Mouse (Mus musculus) liver, embryonic 12.5 days (tissue): ENCODE results near the gene Gpatch3. TPM values are rescaled to one million over a fixed set of nuclear protein-coding genes. Genes with fewer than 3 reads are reported as not detected.

Source experiments
- ATAC-seq: fragments of 200-750 bp; cut with Nextera tagmentation; 2 replicates; pipeline ENCODE4 v1.8.0; 2017; ENCODE audit warnings: moderate number of reproducible peaks, mild to moderate bottlenecking, moderate library complexity
- H3K27ac ChIP-seq: fragments of 300-500 bp; sonication (generic); 2 replicates; pipeline ENCODE4 v1.5.1; 2016; ENCODE audit warnings: mild to moderate bottlenecking
- H3K27me3 ChIP-seq: fragments of 300-500 bp; sonication (generic); replicated peaks from 2 replicates; pipeline ENCODE4 v1.6.1; 2016; ENCODE audit warnings: mild to moderate bottlenecking, moderate library complexity
- H3K36me3 ChIP-seq: fragments of 300-500 bp; sonication (generic); 2 replicates; pipeline ENCODE4 v1.6.1; 2016; ENCODE audit warnings: mild to moderate bottlenecking, moderate library complexity
- H3K4me1 ChIP-seq: fragments of 300-500 bp; sonication (generic); 2 replicates; pipeline ENCODE4 v1.6.1; 2016
- H3K4me2 ChIP-seq: fragments of 300-500 bp; sonication (generic); 2 replicates; pipeline ENCODE4 v1.6.1; 2016; ENCODE audit warnings: mild to moderate bottlenecking, moderate library complexity
- H3K4me3 ChIP-seq: fragments of 300-500 bp; sonication (generic); 2 replicates; pipeline ENCODE4 v1.5.1; 2016; ENCODE audit warnings: mild to moderate bottlenecking, moderate library complexity
- H3K9ac ChIP-seq: fragments of 300-500 bp; sonication (generic); 2 replicates; pipeline ENCODE4 v1.6.1; 2016; ENCODE audit warnings: mild to moderate bottlenecking, moderate library complexity
- H3K9me3 ChIP-seq: fragments of 300-500 bp; sonication (generic); replicated peaks from 2 replicates; pipeline ENCODE4 v1.6.1; 2016; ENCODE audit warnings: mild to moderate bottlenecking, moderate library complexity
- WGBS: fragments of 180-500 bp; shearing (Covaris S2); methylation state at CpG from one replicate; pipeline ENCODE4 v1.1.7; 2016; ENCODE audit not compliant: insufficient replicate concordance; 5-methylcytosine and 5-hydroxymethylcytosine counted together
- polyA plus RNA-seq: library from polyadenylated mRNA; unstranded; fragments of >200 nt; fragmentation: Nextera tagmentation; extraction: Ambion mirVana; gene quantifications from 2 replicates; pipeline ENCODE4 v1.2.1, GENCODE M21; 2016

Gpatch3 gene
- polyA plus RNA-seq: 7.8 and 8.9 TPM in 2 replicates

DNA sequence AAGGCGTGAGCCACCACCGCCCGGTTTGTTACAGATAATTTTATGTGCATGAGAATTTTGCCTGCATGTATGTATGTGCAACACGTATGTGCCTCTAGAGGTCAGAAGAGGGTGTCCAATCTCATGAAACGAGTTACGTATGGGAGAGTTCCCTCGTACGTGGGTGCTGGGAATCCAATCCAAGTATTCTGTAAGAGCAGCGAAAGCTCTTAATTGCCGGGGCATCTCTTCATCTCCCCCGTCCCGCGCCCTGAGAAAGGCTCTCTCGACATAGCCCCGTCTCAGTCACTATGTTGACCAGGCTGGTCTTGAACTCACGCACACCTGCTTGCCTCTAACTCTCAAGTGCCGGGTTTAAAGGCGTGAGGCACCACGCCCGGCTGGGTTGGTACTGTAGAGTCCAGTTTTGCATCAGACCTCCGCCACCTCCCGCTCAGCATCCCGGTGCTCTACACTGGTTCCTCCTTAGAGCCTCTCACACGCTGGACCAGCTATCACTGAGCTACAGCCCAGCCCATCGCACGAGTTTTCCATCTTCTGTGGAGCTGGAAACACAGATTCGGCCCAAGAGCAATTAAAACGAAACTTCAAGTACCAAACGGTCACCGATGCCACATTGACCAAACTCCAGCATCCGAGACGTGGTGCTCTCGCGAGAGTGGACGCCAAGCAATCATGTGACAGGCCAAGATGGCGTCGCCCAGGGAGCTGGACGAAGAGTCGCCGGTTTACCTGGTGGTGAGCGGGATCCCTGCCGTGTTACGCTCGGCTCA, at the start of gene Gpatch3:
Gpatch3 (plus strand) TSS at position 676 of the 773 bp plus-strand sequence.
- peak within 1 kb of the TSS; percentile 96 for H3K4me3 ChIP-seq
- H3K36me3 ChIP-seq: peaks cover 16% of the 10 kb centered on the region
- ATAC-seq: peak; percentile 85
- H3K9ac ChIP-seq: peak within 1 kb of the TSS; percentile 89
- no peaks in the 10 kb centered on the region for H3K27me3 ChIP-seq
- H3K4me2 ChIP-seq: peak within 1 kb of the TSS; percentile 94
- no peaks in the 10 kb centered on the region for H3K9me3 ChIP-seq
- peak within 1 kb of the TSS; percentile 92 for H3K27ac ChIP-seq
- peaks cover 25% of the 10 kb centered on the region for H3K4me1 ChIP-seq
- WGBS: 5% methylated on average over 44 of the region's 44 CpGs

- H3K27me3 ChIP-seq: peaks cover 3% of the 10 kb centered on the region; the same call in 1 of the 2 replicates
- 66% methylated on average over 16 of the region's 16 CpGs for WGBS
- peaks cover 5% of the 10 kb centered on the region; the same call in 1 of the 2 replicates for H3K4me1 ChIP-seq
- H3K36me3 ChIP-seq: peaks cover 47% of the 10 kb centered on the region
- no peak for ATAC-seq
- H3K4me3 ChIP-seq: no peak overlapping the region
- no peak overlapping the region for H3K27ac ChIP-seq
- H3K9me3 ChIP-seq: no peaks in the 10 kb centered on the region
- no peak overlapping the region for H3K4me2 ChIP-seq
- no peak overlapping the region for H3K9ac ChIP-seq
These were observed 46.8 kb upstream of the Gpatch3 start for GRCm38 (mm10) chr4:133527788-133528187.

DNA sequence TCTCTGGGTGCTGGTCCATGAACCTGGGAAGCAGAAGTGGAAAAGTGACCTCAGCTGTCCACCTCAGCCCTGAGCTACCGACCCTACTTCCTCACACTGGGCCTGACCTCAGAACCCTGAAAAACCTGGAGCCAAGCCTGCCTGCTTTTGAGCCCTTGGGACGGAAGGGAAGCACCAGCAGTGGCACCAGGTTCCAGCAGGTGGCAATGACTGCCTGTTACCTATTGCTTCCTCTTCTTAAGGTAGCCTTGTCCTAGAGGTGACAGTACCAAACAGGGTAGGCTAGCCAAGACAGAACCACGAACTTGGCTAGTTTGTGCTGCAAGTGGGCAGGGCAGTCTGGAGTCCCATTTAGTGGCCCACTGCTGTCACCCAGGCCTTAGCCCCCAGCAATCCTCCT, 41.8 kb upstream of the Gpatch3 start:
- no peak overlapping the region for H3K4me2 ChIP-seq
- H3K4me1 ChIP-seq: peaks cover 7% of the 10 kb centered on the region; the same call in 1 of the 2 replicates
- peaks cover 96% of the 10 kb centered on the region for H3K36me3 ChIP-seq
- H3K9me3 ChIP-seq: no peaks in the 10 kb centered on the region
- no peak for ATAC-seq
- 74% methylated on average over 3 of the region's 3 CpGs for WGBS
- H3K4me3 ChIP-seq: no peak overlapping the region
- H3K27me3 ChIP-seq: no peaks in the 10 kb centered on the region
- H3K9ac ChIP-seq: no peak overlapping the region
- no peak overlapping the region for H3K27ac ChIP-seq

GRCm38 (mm10) chr4:133536081-133536480, 38.5 kb upstream of the Gpatch3 start:
- peaks cover 99% of the 10 kb centered on the region for H3K36me3 ChIP-seq
- ATAC-seq: no peak
- WGBS: 66% methylated on average over 3 of the region's 3 CpGs
- no peak overlapping the region for H3K4me2 ChIP-seq
- H3K9ac ChIP-seq: no peak overlapping the region
- no peaks in the 10 kb centered on the region for H3K9me3 ChIP-seq
- no peak overlapping the region for H3K27ac ChIP-seq
- no peaks in the 10 kb centered on the region for H3K27me3 ChIP-seq
- H3K4me1 ChIP-seq: peaks cover 3% of the 10 kb centered on the region; the same call in 1 of the 2 replicates
- no peak overlapping the region for H3K4me3 ChIP-seq

DNA sequence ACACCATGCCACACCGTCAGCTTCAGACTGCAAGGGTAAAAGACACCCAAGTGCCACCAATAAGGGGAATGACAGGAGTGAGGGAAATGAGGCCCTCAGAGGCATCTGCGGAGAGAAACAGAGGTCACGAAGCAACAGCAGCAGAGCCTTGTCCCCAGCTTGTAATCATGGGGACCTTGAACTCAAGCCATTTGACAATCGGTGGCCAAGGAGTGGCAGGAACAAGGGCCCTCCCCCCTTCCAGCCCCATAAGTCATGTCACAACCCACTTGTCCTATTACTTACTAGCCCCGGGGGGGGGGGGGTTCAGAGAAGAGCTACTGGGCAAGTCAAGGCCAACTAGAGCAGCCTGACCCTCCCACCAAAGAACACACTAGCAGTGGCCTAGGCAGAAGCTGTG, 37.9 kb upstream of the Gpatch3 start:
- Histone ChIP-seq H3K9me3 (no peaks in the 10 kb centered on the region), H3K4me2 (no peak overlapping the region), H3K4me3 (no peak overlapping the region), H3K4me1 (peaks cover 3% of the 10 kb centered on the region; the same call in 1 of the 2 replicates), H3K9ac (no peak overlapping the region), H3K36me3 (peaks cover 99% of the 10 kb centered on the region), H3K27me3 (no peaks in the 10 kb centered on the region), H3K27ac (no peak overlapping the region)
- WGBS: 81% methylated on average over 5 of the region's 5 CpGs
- no peak for ATAC-seq

GRCm38 (mm10) chr4:133545272-133546231, 29.0 kb upstream of the Gpatch3 start, which contains the start of gene Nudc:
Gene Nudc (minus strand): TSS chr4:133545996.
- WGBS: 1% methylated on average over 63 of the region's 77 CpGs
- peak within 1 kb of the TSS; percentile 92 for H3K9ac ChIP-seq
- H3K27me3 ChIP-seq: no peaks in the 10 kb centered on the region
- H3K9me3 ChIP-seq: no peaks in the 10 kb centered on the region
- peaks cover 24% of the 10 kb centered on the region for H3K4me1 ChIP-seq
- H3K4me2 ChIP-seq: peak within 1 kb of the TSS; percentile 75
- peak within 1 kb of the TSS; percentile 83 for H3K27ac ChIP-seq
- H3K36me3 ChIP-seq: peaks cover 37% of the 10 kb centered on the region
- ATAC-seq: peak; percentile 98
- peak within 1 kb of the TSS; percentile 83 for H3K4me3 ChIP-seq

DNA sequence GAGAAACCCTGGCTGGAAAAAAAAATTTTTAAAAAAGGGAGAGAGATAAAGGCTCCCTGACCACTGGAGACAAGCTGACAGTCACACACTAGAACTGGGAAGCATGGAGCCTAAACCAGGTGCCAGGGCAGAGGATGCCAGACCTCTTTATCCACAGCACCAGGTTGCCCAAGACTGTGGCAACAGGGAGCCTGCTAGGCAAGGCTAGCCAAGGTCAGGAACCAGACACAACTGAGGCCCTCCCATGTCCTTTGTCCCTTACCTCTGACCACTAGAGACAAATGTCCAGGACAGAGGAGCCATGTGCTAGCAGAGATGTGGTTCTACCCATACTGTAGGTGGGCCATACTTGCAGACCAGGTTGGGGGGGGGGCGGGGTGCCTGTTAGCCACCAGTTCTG, 22.5 kb upstream of the Gpatch3 start:
- Histone ChIP-seq H3K4me1 (peaks cover 25% of the 10 kb centered on the region), H3K36me3 (no peaks in the 10 kb centered on the region), H3K27me3 (0 out of 2 replicates have a peak, but pooled peaks cover 13% of the 10 kb centered on the region), H3K9me3 (no peaks in the 10 kb centered on the region), H3K9ac (no peak overlapping the region), H3K27ac (no peak overlapping the region), H3K4me2 (no peak overlapping the region), H3K4me3 (no peak overlapping the region)
- 79% methylated on average over 1 of the region's 1 CpGs for WGBS
- ATAC-seq: no peak

DNA sequence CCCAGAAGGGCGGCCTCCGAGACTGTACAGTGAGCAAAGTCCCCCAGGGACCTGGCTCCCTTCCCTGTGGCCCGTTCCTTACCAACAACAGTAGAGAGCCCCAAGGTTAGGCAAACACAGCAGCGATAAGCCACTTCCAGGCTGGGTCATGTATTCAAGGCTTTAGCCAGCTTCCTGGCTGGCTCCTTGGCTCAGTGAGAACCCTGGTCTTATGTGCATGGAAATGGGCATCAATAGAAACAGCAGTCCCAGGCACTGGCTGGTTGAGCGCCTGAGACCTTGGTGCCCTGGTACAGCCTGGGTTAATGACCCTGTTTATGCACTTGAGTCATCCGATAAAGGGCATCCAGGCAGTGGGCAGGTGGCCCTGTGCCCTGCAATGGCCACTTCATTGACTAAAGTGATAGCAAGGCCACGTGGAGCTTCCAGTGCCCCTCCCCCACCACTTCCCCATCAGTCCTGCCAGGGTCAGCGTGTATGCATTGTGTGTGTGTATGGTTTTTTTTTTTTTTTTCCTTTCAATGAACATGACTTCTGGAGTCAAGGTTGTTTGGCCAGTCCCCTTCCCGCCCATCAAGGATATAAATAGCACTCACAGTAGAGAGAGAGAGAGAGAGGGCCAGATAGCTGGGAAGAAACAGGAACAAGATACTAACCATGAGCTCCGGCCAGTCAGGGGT, 21.6 kb upstream of the Gpatch3 start, which contains the start of gene Nr0b2:
Nr0b2 (plus strand) TSS at position 609 of the 680 bp plus-strand sequence.
- H3K9me3 ChIP-seq: no peaks in the 10 kb centered on the region
- no peak within 1 kb of the TSS for H3K27ac ChIP-seq
- H3K4me3 ChIP-seq: no peak within 1 kb of the TSS
- H3K9ac ChIP-seq: no peak within 1 kb of the TSS
- peaks cover 25% of the 10 kb centered on the region for H3K4me1 ChIP-seq
- peak within 1 kb of the TSS; percentile 11 for H3K4me2 ChIP-seq
- H3K27me3 ChIP-seq: 0 out of 2 replicates have a peak, but pooled peaks cover 13% of the 10 kb centered on the region
- H3K36me3 ChIP-seq: no peaks in the 10 kb centered on the region
- 40% methylated on average over 10 of the region's 10 CpGs for WGBS
- ATAC-seq: no peak

- H3K9ac ChIP-seq: no peak overlapping the region
- H3K36me3 ChIP-seq: no peaks in the 10 kb centered on the region
- H3K4me2 ChIP-seq: peak overlapping the region; percentile 11
- WGBS: 50% methylated on average over 19 of the region's 19 CpGs
- H3K9me3 ChIP-seq: no peaks in the 10 kb centered on the region
- peaks cover 25% of the 10 kb centered on the region for H3K4me1 ChIP-seq
- peaks cover 13% of the 10 kb centered on the region; the same call in 1 of the 2 replicates for H3K27me3 ChIP-seq
- no peak overlapping the region for H3K4me3 ChIP-seq
- ATAC-seq: no peak
- H3K27ac ChIP-seq: no peak overlapping the region
These were observed 20.9 kb upstream of the Gpatch3 start for GRCm38 (mm10) chr4:133553448-133554330.

- ATAC-seq: peak; percentile 79
- H3K4me3 ChIP-seq: no peak overlapping the region
- H3K27me3 ChIP-seq: peaks cover 9% of the 10 kb centered on the region; the same call in 1 of the 2 replicates
- H3K9me3 ChIP-seq: no peaks in the 10 kb centered on the region
- no peak overlapping the region for H3K4me2 ChIP-seq
- WGBS: 48% methylated on average over 10 of the region's 10 CpGs
- H3K27ac ChIP-seq: peak overlapping the region; percentile 53; the same call in 1 of the 2 replicates
- H3K36me3 ChIP-seq: no peaks in the 10 kb centered on the region
- no peak overlapping the region for H3K9ac ChIP-seq
- peaks cover 21% of the 10 kb centered on the region for H3K4me1 ChIP-seq
These were observed 17.4 kb upstream of the Gpatch3 start for GRCm38 (mm10) chr4:133557041-133557717.
